Mouse (Mus musculus) brain, adult 2 months (tissue): Measurements from ENCODE around the gene Ccne1.
"Not testable (repeated sequence)": the region's sequence is repeated elsewhere in the genome, so short reads cannot be mapped to it uniquely, and the experiment has no call there.

Experiments
- DNase-seq: peaks from one replicate; pipeline ENCODE4 v3.0.0; 2011; ENCODE audit warnings: low read depth, low spot score

Gene Ccne1

GRCm38 (mm10) chr7:38107371-38108259 is at the start of gene Ccne1:
Gene Ccne1, minus strand, starts transcription at chr7:38107534.
- peak; percentile 97 for DNase-seq

GRCm38 (mm10) chr7:38155829-38156228 is 48.5 kb upstream of the Ccne1 start:
- DNase-seq: no peak

GRCm38 (mm10) chr7:38152571-38152970 is 45.2 kb upstream of the Ccne1 start:
- no peak for DNase-seq

GRCm38 (mm10) chr7:38151706-38152312 is 44.5 kb upstream of the Ccne1 start:
- peak; percentile 69 for DNase-seq

- DNase-seq: no peak
Measured at GRCm38 (mm10) chr7:38147477-38147876, 40.1 kb upstream of the Ccne1 start.

- peak; percentile 93 for DNase-seq
Measured at GRCm38 (mm10) chr7:38141747-38142545, 34.6 kb upstream of the Ccne1 start.

- peak; percentile 81 for DNase-seq
Measured at GRCm38 (mm10) chr7:38140324-38140723, 33.0 kb upstream of the Ccne1 start.

- DNase-seq: no peak
Measured at GRCm38 (mm10) chr7:38134471-38134870, 27.1 kb upstream of the Ccne1 start.

- DNase-seq: peak; percentile 59
Measured at GRCm38 (mm10) chr7:38131186-38131585, 23.9 kb upstream of the Ccne1 start.

- no peak for DNase-seq
Measured at GRCm38 (mm10) chr7:38129986-38130729, 22.8 kb upstream of the Ccne1 start.

GRCm38 (mm10) chr7:38129491-38129890 is 22.2 kb upstream of the Ccne1 start:
- DNase-seq: no peak

- not testable (repeated sequence) for DNase-seq
Measured at GRCm38 (mm10) chr7:38128256-38128655, 20.9 kb upstream of the Ccne1 start.

- DNase-seq: peak; percentile 71
Measured at GRCm38 (mm10) chr7:38125565-38126159, 18.3 kb upstream of the Ccne1 start.

GRCm38 (mm10) chr7:38124164-38124563 is 16.8 kb upstream of the Ccne1 start:
- not testable (repeated sequence) for DNase-seq

- no peak for DNase-seq
Measured at GRCm38 (mm10) chr7:38118594-38118993, 11.3 kb upstream of the Ccne1 start.

GRCm38 (mm10) chr7:38112451-38112850 is 5.1 kb upstream of the Ccne1 start:
- no peak for DNase-seq

- DNase-seq: peak; percentile 75
Measured at GRCm38 (mm10) chr7:38111996-38112395, 4.7 kb upstream of the Ccne1 start.

GRCm38 (mm10) chr7:38108260-38108632 is 912 bp upstream of the Ccne1 start:
- no peak for DNase-seq

GRCm38 (mm10) chr7:38106711-38107311 is 523 bp downstream of the Ccne1 start:
- no peak for DNase-seq

GRCm38 (mm10) chr7:38105379-38105778 is 2.0 kb downstream of the Ccne1 start:
- no peak for DNase-seq

GRCm38 (mm10) chr7:38104097-38104496 is 3.2 kb downstream of the Ccne1 start:
- no peak for DNase-seq
